Mouse (Mus musculus) embryo, embryonic 9.5 days (tissue): ENCODE data around the gene Olfr572.

ENCODE experiments used
- DNase-seq: peaks from one replicate; pipeline ENCODE4 v3.0.0-alpha.2; 2017; ENCODE audit errors: extremely low spot score

The Olfr572 gene

GRCm38 (mm10) chr7:102924109-102924508 is at the start of gene Olfr572:
Olfr572 (plus strand) TSS chr7:102924409.
- no peak for DNase-seq

GRCm38 (mm10) chr7:102876822-102877221 is 47.4 kb upstream of the Olfr572 start, which contains the start of gene Olfr568:
Olfr568 (plus strand) TSS chr7:102877122.
- no peak for DNase-seq

GRCm38 (mm10) chr7:102890782-102891181 is 33.4 kb upstream of the Olfr572 start, which contains the start of gene Olfr569:
Olfr569 (minus strand) TSS chr7:102890882.
- DNase-seq = no peak

GRCm38 (mm10) chr7:102915261-102915660 is 8.9 kb upstream of the Olfr572 start:
- DNase-seq = no peak

- no peak for DNase-seq
These were observed 7.8 kb upstream of the Olfr572 start for GRCm38 (mm10) chr7:102916405-102916804.

DNA sequence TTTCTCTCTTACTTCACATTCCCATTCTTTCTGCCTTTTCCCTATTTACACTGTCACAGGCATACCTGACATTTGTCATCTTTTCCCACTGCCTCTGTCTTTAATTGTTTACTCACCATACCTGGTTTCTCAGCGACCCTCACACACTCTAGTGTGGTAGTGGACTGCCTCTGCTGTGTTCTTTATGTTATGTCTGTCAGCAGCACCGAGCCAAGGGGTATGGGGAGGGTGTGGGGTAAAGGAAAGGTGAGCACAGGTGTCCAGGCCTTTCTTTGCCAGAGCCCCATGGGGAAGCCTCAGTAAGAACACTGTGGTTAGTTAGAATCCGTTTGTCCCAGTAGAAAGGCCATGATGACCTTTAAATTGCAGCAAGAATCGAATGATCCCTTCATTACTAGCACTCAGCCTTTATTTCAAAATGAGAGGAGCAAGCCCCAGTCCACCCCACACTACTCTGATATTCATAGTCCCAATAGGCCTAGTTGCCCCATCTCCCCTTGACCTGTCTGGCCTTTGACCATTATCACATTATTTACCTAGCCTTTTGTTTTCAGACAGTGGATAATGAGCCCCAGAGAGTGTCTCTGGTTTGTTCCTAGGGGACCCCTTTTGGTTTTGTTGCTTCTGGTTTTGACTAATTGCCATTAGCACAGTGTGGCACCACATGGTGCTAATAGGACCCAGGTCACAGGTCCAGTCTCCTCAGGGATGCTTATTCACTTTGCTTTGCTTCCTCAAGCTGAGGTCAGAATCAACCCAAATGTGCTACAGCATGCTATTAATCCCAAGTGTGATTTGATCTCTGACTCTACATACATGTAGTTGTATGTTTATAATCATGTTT is 7.0 kb upstream of the Olfr572 start, which contains the start of gene Olfr571:
Gene Olfr571, minus strand, starts transcription at position 505 of the 844 bp plus-strand sequence.
- no peak for DNase-seq

DNA sequence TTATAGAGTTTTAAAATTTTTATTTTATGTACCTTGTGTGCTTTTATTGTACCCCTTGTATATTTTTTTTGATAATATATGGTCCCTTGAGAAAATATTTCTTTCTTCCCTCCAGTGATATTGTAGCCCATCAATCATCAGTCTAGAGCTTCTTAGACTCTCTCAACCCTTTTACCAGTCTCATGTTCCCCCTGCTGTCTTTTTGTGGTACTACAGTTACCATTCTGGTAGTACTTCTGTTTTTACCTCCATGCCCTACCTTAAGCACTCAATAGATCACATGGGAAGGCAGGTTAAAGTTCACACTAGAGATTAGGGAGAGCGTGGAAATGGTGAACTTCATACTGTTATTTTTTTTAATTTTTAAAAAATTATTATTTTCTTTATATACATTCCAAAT is 4.6 kb upstream of the Olfr572 start:
- peak; percentile 54 for DNase-seq

DNA sequence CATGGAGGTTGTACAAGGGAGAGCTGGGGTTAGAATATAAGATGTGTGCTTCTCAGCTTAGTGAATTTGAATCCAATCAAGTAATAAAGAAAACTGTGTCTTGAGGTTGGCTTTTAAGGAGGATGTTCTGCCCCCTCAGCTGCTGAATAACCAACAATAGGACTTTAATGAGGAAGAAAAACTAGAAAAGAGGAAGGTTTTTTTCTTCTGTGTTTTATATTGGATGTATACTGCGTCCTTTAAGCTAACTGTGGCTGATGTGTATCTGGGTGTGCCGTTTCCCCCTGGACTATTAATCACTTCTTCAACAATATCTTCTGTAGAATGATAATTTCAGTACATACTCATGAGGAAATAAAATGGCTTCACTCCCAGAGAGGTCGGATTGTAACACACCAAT is 2.9 kb downstream of the Olfr572 start:
- DNase-seq = no peak

DNA sequence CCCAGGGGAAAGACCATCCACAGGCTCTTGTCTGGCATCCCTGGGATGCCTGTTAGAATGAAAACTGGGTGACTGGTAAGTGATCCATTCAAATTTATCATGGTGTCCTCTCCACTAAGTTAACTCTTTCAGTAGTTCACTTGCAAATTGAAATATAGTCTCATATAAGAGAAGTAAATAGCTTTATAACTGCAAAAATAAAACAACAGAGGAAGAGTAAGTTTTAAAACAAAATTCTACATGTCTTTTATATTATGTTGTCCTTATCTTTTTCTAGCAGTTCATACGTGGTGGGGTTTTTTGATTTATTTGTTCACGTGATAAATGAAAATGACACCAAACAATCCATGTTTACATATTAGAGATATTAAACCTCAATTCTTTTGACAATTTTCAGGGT is 18.3 kb downstream of the Olfr572 start, which contains the start of gene Olfr573-ps1:
Gene Olfr573-ps1, minus strand, starts transcription at position 101 of the 400 bp plus-strand sequence.
- DNase-seq = no peak

DNA sequence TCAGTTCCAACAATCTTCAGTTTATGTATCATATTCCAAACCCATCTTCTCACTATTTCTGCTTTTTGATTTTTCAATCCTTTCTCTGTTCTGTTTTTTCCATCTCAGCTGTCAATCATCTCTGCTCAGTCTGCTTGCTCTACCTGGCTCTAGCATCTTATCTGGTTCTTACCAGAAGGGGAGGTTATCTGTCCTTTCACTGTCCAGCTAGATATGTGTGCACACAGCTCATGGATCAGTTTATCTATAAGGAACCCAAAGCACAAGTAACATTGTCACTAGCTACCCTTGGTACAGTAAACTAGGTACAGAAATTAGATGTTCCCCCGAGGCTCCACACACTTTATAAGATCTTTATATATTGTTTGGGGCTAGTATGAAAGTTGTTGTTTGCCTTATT is 19.2 kb downstream of the Olfr572 start:
- DNase-seq = no peak

DNA sequence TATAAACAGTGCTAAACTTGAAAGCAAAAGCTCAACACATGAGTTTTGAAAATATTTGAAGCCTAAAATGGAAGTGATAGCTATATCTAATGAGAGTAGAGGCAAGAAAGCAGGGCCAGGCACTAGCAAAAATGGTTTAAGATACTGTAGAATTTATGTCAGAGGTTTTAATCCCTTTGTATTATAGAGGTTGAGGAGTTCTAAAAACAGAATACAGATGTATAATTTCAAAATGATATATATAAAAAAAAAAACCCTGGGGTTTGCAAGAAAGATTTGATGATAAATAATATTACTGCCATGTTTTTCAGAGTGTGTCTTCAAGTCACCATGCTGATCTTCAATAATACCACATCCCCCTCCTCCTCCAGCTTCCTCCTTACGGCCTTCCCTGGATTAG is 24.0 kb downstream of the Olfr572 start, which contains the start of gene Olfr574:
Gene Olfr574, plus strand, starts transcription at position 301 of the 400 bp plus-strand sequence.
- no peak for DNase-seq

DNA sequence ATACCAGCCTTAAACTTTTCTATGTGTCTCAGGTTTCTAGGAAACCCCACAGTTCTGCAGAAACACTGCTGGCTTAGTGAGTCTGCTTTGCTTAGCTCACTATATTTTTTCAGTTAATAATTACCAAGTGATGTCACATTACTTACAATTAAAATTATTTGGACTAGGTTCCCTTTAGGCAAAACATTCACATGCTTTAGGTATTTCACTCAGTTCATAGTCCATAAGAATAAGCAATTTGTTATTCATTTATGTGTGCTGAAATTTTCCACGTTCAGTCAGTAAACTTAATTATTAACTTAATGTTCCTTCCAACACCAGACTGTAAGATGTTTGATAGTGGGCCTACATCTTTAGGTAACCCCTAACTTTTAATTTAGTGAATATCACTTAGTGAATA is 26.5 kb downstream of the Olfr572 start:
- no peak for DNase-seq

- no peak for DNase-seq
These were observed 33.9 kb downstream of the Olfr572 start for GRCm38 (mm10) chr7:102958137-102958536.

DNA sequence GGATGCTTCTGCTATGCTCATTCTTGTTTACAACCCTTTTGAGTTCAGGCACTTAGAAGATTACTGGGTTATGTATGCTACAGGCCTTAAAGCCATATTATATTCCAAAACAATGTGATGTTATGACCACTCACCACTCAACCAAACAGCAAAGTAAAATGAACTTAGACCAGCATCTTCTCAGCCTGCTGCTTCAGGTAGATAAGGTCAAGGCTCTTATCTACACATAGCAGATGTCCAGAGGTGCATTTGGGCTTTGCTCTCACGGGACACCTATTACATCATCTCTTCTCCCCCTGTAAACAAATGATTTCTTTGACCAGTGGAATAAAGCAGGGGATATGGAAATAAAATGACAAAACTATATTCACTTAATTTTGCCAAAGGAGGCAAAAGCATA is 34.4 kb downstream of the Olfr572 start, which contains the start of gene Olfr575:
Gene Olfr575, minus strand, starts transcription at position 183 of the 400 bp plus-strand sequence.
- DNase-seq = no peak

GRCm38 (mm10) chr7:102962360-102962759 is 38.2 kb downstream of the Olfr572 start, which contains the start of gene Olfr576:
Olfr576 (plus strand) TSS chr7:102962660.
- DNase-seq = no peak

DNA sequence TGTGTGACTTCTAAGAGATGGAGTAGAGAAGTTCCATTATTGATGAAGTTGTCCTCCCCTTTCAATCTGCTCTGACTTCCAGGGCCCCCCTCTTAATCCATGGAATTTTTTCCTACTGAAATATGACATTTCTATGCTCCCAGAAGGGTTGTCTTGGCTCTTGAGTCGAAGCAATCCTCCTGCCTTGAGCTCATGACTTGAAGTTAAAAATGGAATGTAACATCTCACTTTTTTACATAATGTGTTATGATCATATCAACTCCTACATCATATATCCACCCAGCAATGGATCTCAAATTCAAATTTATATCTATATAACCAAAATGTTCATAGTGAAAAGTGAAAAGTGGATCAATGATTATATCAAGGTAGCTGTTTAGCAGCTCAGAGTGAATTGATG is 50.2 kb downstream of the Olfr572 start:
- no peak for DNase-seq

- DNase-seq = no peak
These were observed 51.6 kb downstream of the Olfr572 start, which contains the start of gene Olfr577 for GRCm38 (mm10) chr7:102975843-102976242. Olfr577 (minus strand) TSS chr7:102975943.
